Mouse (Mus musculus) hindbrain, embryonic 11.5 days (tissue): Measurements from ENCODE around the gene Trim75. TPM values are rescaled to one million over a fixed set of nuclear protein-coding genes. Genes with fewer than 3 reads are reported as not detected.
A peak's percentile ranks its signal among the peaks of the same experiment; 100 is the strongest.
"Not testable (repeated sequence)": the region's sequence is repeated elsewhere in the genome, so short reads cannot be mapped to it uniquely, and the experiment has no call there.

Source experiments
- ATAC-seq: fragments of 200-750 bp; cut with Nextera tagmentation; 2 replicates; pipeline ENCODE4 v1.8.0; 2017; ENCODE audit warnings: mild to moderate bottlenecking, moderate TSS enrichment, moderate library complexity; ENCODE audit not compliant: low FRiP score
- DNase-seq: peaks from one replicate; pipeline ENCODE4 v3.0.0-alpha.2; 2015; ENCODE audit warnings: low spot score
- H3K27ac ChIP-seq: fragments of 300-500 bp; sonication (generic); 2 replicates; pipeline ENCODE4 v1.5.1; 2014; ENCODE audit warnings: mild to moderate bottlenecking, low read depth, low read length
- H3K27me3 ChIP-seq: fragments of 300-500 bp; sonication (generic); 2 replicates; pipeline ENCODE4 v1.6.1; 2014; ENCODE audit warnings: mild to moderate bottlenecking, low read length, moderate library complexity, mixed read lengths; ENCODE audit not compliant: control insufficient read depth, insufficient read depth
- H3K36me3 ChIP-seq: fragments of 300-500 bp; sonication (generic); 2 replicates; pipeline ENCODE4 v1.6.1; 2014; ENCODE audit warnings: mild to moderate bottlenecking, low read length, moderate library complexity, mixed read lengths; ENCODE audit not compliant: control insufficient read depth, insufficient read depth
- H3K4me1 ChIP-seq: fragments of 300-500 bp; sonication (generic); replicated peaks from 2 replicates; pipeline ENCODE4 v1.6.1; 2014; ENCODE audit warnings: low read length, mixed read lengths; ENCODE audit not compliant: control insufficient read depth, insufficient read depth
- H3K4me2 ChIP-seq: fragments of 300-500 bp; sonication (generic); replicated peaks from 2 replicates; pipeline ENCODE4 v1.6.1; 2014; ENCODE audit warnings: mild to moderate bottlenecking, low read depth, low read length
- H3K4me3 ChIP-seq: fragments of 300-500 bp; sonication (generic); 2 replicates; pipeline ENCODE4 v1.5.1; 2014; ENCODE audit warnings: low read depth, low read length
- H3K9ac ChIP-seq: fragments of 300-500 bp; sonication (generic); 2 replicates; pipeline ENCODE4 v1.6.1; 2014; ENCODE audit warnings: low read depth, low read length
- H3K9me3 ChIP-seq: fragments of 300-500 bp; sonication (generic); 2 replicates; pipeline ENCODE4 v1.6.1; 2016; ENCODE audit warnings: low read length; ENCODE audit not compliant: control insufficient read depth
- WGBS: fragments of 180-500 bp; shearing (Covaris S2); extraction: QIAGEN DNeasy Blood & Tissue Kit; methylation state at CpG from one replicate; pipeline ENCODE4 v1.1.7; 2014; 5-methylcytosine and 5-hydroxymethylcytosine counted together
- polyA plus RNA-seq: library from polyadenylated mRNA; unstranded; fragments of >200 nt; fragmentation: Nextera tagmentation; extraction: Ambion mirVana; gene quantifications from 2 replicates; pipeline ENCODE4 v1.2.1, GENCODE M21; 2014

Gene Trim75
- polyA plus RNA-seq, 1 experiment from 2014 or later: not detected

- Histone ChIP-seq H3K4me1 (no peaks in the 10 kb centered on the region), H3K9ac (no peak overlapping the region), H3K36me3 (no peaks in the 10 kb centered on the region), H3K4me2 (no peak overlapping the region), H3K27ac (no peak overlapping the region), H3K4me3 (no peak overlapping the region), H3K27me3 (no peaks in the 10 kb centered on the region), H3K9me3 (no peaks in the 10 kb centered on the region)
- WGBS: 56% methylated on average over 8 of the region's 8 CpGs
- no peak for ATAC-seq
- peak; percentile 58 for DNase-seq
These were observed 34.9 kb upstream of the Trim75 start for GRCm38 (mm10) chr8:65022485-65022884.

GRCm38 (mm10) chr8:65018423-65018822 lies 30.8 kb upstream of the Trim75 start, which contains the start of the genes Trim61 and Trim60:
Gene Trim61 (minus strand): TSS chr8:65018523.
Gene Trim60 (minus strand): TSS chr8:65018584.
- no peaks in the 10 kb centered on the region for H3K36me3 ChIP-seq
- no peak within 1 kb of the TSS for H3K4me3 ChIP-seq
- no peaks in the 10 kb centered on the region for H3K4me1 ChIP-seq
- no peak within 1 kb of the TSS for H3K9ac ChIP-seq
- no peaks in the 10 kb centered on the region for H3K9me3 ChIP-seq
- WGBS: 89% methylated on average over 8 of the region's 8 CpGs
- DNase-seq (no peak), ATAC-seq (no peak)
- H3K27ac ChIP-seq: no peak within 1 kb of the TSS
- H3K27me3 ChIP-seq: no peaks in the 10 kb centered on the region
- no peak within 1 kb of the TSS for H3K4me2 ChIP-seq

- not testable (repeated sequence) for H3K4me2 ChIP-seq, ATAC-seq, H3K27ac ChIP-seq, H3K4me1 ChIP-seq, H3K9me3 ChIP-seq, H3K9ac ChIP-seq, DNase-seq, H3K27me3 ChIP-seq, H3K4me3 ChIP-seq, H3K36me3 ChIP-seq
- 79% methylated on average over 6 of the region's 6 CpGs for WGBS
These were observed 20.0 kb upstream of the Trim75 start for GRCm38 (mm10) chr8:65007616-65008015.

- no peak for ATAC-seq
- no peaks in the 10 kb centered on the region for H3K36me3 ChIP-seq
- 91% methylated on average over 4 of the region's 4 CpGs for WGBS
These were observed 11.3 kb upstream of the Trim75 start for GRCm38 (mm10) chr8:64998806-64999365.

GRCm38 (mm10) chr8:64983150-64983897 lies 4.3 kb downstream of the Trim75 start:
- Histone ChIP-seq H3K9me3 (no peaks in the 10 kb centered on the region), H3K27me3 (no peaks in the 10 kb centered on the region), H3K4me3 (no peak overlapping the region), H3K9ac (no peak overlapping the region), H3K27ac (no peak overlapping the region), H3K36me3 (no peaks in the 10 kb centered on the region), H3K4me2 (no peak overlapping the region), H3K4me1 (no peaks in the 10 kb centered on the region)
- 74% methylated on average over 20 of the region's 20 CpGs for WGBS
- DNase-seq (no peak), ATAC-seq (no peak)

More at GRCm38 (mm10) chr8:64998806-64999365, 11.3 kb upstream of the Trim75 start:
- Histone ChIP-seq H3K4me3 (no peak overlapping the region), H3K9me3 (no peaks in the 10 kb centered on the region), H3K4me1 (no peaks in the 10 kb centered on the region), H3K27ac (no peak overlapping the region), H3K4me2 (no peak overlapping the region), H3K27me3 (no peaks in the 10 kb centered on the region), H3K9ac (no peak overlapping the region)
- DNase-seq: no peak

GRCm38 (mm10) chr8:64962836-64963235 lies 24.8 kb downstream of the Trim75 start:
- Histone ChIP-seq H3K9me3 (no peaks in the 10 kb centered on the region), H3K4me1 (no peaks in the 10 kb centered on the region), H3K27ac (no peak overlapping the region), H3K36me3 (no peaks in the 10 kb centered on the region), H3K9ac (no peak overlapping the region), H3K27me3 (no peaks in the 10 kb centered on the region), H3K4me3 (no peak overlapping the region), H3K4me2 (no peak overlapping the region)
- DNase-seq (no peak), ATAC-seq (no peak)

- WGBS: 80% methylated on average over 9 of the region's 9 CpGs
- H3K27me3 ChIP-seq: no peaks in the 10 kb centered on the region
- H3K4me3 ChIP-seq: no peak overlapping the region
- DNase-seq: no peak
- no peaks in the 10 kb centered on the region for H3K4me1 ChIP-seq
- no peak overlapping the region for H3K27ac ChIP-seq
- no peak for ATAC-seq
- no peak overlapping the region for H3K4me2 ChIP-seq
- no peaks in the 10 kb centered on the region for H3K36me3 ChIP-seq
- H3K9me3 ChIP-seq: no peaks in the 10 kb centered on the region
- no peak overlapping the region for H3K9ac ChIP-seq
These were observed 28.6 kb downstream of the Trim75 start for GRCm38 (mm10) chr8:64959025-64959424.

GRCm38 (mm10) chr8:64952101-64952500 lies 35.5 kb downstream of the Trim75 start:
- 88% methylated on average over 6 of the region's 6 CpGs for WGBS
- no peak overlapping the region for H3K4me3 ChIP-seq
- no peak overlapping the region for H3K4me2 ChIP-seq
- DNase-seq (no peak), ATAC-seq (no peak)
- H3K9ac ChIP-seq: no peak overlapping the region
- H3K36me3 ChIP-seq: no peaks in the 10 kb centered on the region
- no peak overlapping the region for H3K27ac ChIP-seq
- no peaks in the 10 kb centered on the region for H3K9me3 ChIP-seq
- H3K27me3 ChIP-seq: no peaks in the 10 kb centered on the region
- no peaks in the 10 kb centered on the region for H3K4me1 ChIP-seq

- DNase-seq (no peak), ATAC-seq (no peak)
- Histone ChIP-seq H3K9me3 (no peaks in the 10 kb centered on the region), H3K27me3 (no peaks in the 10 kb centered on the region), H3K4me1 (no peaks in the 10 kb centered on the region), H3K27ac (no peak overlapping the region), H3K36me3 (no peaks in the 10 kb centered on the region), H3K4me2 (no peak overlapping the region), H3K4me3 (no peak overlapping the region), H3K9ac (no peak overlapping the region)
- WGBS: 92% methylated on average over 1 of the region's 1 CpGs
These were observed 39.3 kb downstream of the Trim75 start for GRCm38 (mm10) chr8:64948371-64948770.
